Mouse (Mus musculus): Measurements from ENCODE around the gene Noct. TPM values are rescaled to one million over a fixed set of nuclear protein-coding genes. Genes with fewer than 3 reads are reported as not detected.

Noct gene
- total and polyA plus RNA-seq, 3 experiments, result 8.7 to 13.8 (median 12.0) TPM

- no peak for DNase-seq (ENCODE audit: extremely low read depth)
- TF ChIP-seq ZKSCAN1 (IDR thresholded peaks at IDR 0.05; ENCODE audit: borderline replicate concordance, low read depth, low read length), result no peak
- no peak for TF ChIP-seq HCFC1 (IDR thresholded peaks at IDR 0.05; ENCODE audit: low read depth, low read length)
- no peak for TF ChIP-seq JUND (conservative IDR thresholded peaks at IDR 0.05; ENCODE audit: low read depth, low read length)
- no peak for TF ChIP-seq POLR2A (IDR thresholded peaks at IDR 0.05; ENCODE audit: low read depth, low read length)
- no peak for TF ChIP-seq MAX (IDR thresholded peaks at IDR 0.05; ENCODE audit: low read length)
- no peak for TF ChIP-seq UBTF (IDR thresholded peaks at IDR 0.05; ENCODE audit: low read depth, low read length)
- TF ChIP-seq KAT2A (IDR thresholded peaks at IDR 0.05; ENCODE audit: insufficient replicate concordance, low read length), result no peak
- TF ChIP-seq PAX5 (IDR thresholded peaks at IDR 0.05; ENCODE audit: low read length), result no peak
- no peak for TF ChIP-seq GABPA (IDR thresholded peaks at IDR 0.05; ENCODE audit: insufficient replicate concordance, low read depth, low read length)
- no peak for TF ChIP-seq CHD1 (IDR thresholded peaks at IDR 0.05; ENCODE audit: low read depth, low read length)
- no peak for TF ChIP-seq MXI1 (IDR thresholded peaks at IDR 0.05; ENCODE audit: low read depth, low read length)
- TF ChIP-seq TCF12 (IDR thresholded peaks at IDR 0.05; ENCODE audit: low read depth, low read length), result no peak
- no peak for TF ChIP-seq IRF4 (IDR thresholded peaks at IDR 0.05; ENCODE audit: low read depth, low read length)
- no peak for TF ChIP-seq SIN3A (IDR thresholded peaks at IDR 0.05; ENCODE audit: low read length)
- TF ChIP-seq CHD2 (IDR thresholded peaks at IDR 0.05; ENCODE audit: low read length), result no peak
- TF ChIP-seq ZC3H11A (IDR thresholded peaks at IDR 0.05; ENCODE audit: low read depth, low read length), result no peak
- no peak for TF ChIP-seq TBP (conservative IDR thresholded peaks at IDR 0.05; ENCODE audit: low read depth, low read length)
- Histone ChIP-seq H3K9ac (ENCODE audit: insufficient read depth, low read depth) (no peak overlapping the region), H3K4me2 (ENCODE audit: insufficient read depth, low read depth, poor library complexity, severe bottlenecking) (no peak overlapping the region), H3K27me3 (replicated peaks) (no peaks in the 10 kb centered on the region), H3K79me2 (replicated peaks; ENCODE audit: control insufficient read depth, extremely low read depth, insufficient read depth, poor library complexity, severe bottlenecking) (no peaks in the 10 kb centered on the region; the same call in 1 of the 2 replicates), H3K9me3 (replicated peaks; ENCODE audit: low read length) (no peaks in the 10 kb centered on the region), H3K27ac (ENCODE audit: insufficient read depth, low read depth) (peak overlapping the region; percentile 38; the same call in 1 of the 2 replicates), H3K4me3 (replicated peaks in 1 of 3; ENCODE audit: low read depth in 2 of 3, low read length in 2 of 3, poor library complexity in 1 of 3) (peak overlapping the region in 1 of 3 experiments; percentile 15), H3K36me3 (replicated peaks in 1 of 2; ENCODE audit: control insufficient read depth in 1 of 2, insufficient read depth in 1 of 2, low read length in 1 of 2) (peaks cover 28 to 61% of the 10 kb centered on the region in 2 experiments), H3K4me1 (ENCODE audit: control insufficient read depth in 1 of 2, insufficient read depth in 2 of 2) (peaks cover 9 to 24% of the 10 kb centered on the region in 2 experiments)
- dilution Hi-C loops (cut with MboI; ENCODE audit: extremely low pct_ligation_motif_present, extremely low pct_unique_long_range_greater_than_20kb, low sequenced_read_pairs), result no loop called here
- in situ Hi-C loops (cut with MboI; ENCODE audit: low pct_ligation_motif_present, low pct_unique_long_range_greater_than_20kb, low sequenced_read_pairs), result no loop called here
Measured at GRCm38 (mm10) chr3:51247704-51248103, 23.5 kb downstream of the Noct start.

- no peak for TF ChIP-seq ZC3H11A (IDR thresholded peaks at IDR 0.05; ENCODE audit: low read depth, low read length)
- TF ChIP-seq EP300 (IDR thresholded peaks at IDR 0.05; ENCODE audit: low read length), result peak; percentile 56; the same call in 1 of the 2 replicates
- TF ChIP-seq E2F4 (IDR thresholded peaks at IDR 0.05; ENCODE audit: insufficient replicate concordance, low read depth, low read length), result no peak
- no peak for TF ChIP-seq MYC (IDR thresholded peaks at IDR 0.05; ENCODE audit: low read depth, low read length)
- TF ChIP-seq MEF2A (IDR thresholded peaks at IDR 0.05; ENCODE audit: borderline replicate concordance, low read depth, low read length), result peak; percentile 65; the same call in 1 of the 2 replicates
- TF ChIP-seq PAX5 (IDR thresholded peaks at IDR 0.05; ENCODE audit: low read length), result no peak
- no peak for TF ChIP-seq MAX (IDR thresholded peaks at IDR 0.05; ENCODE audit: low read length)
- TF ChIP-seq IRF4 (IDR thresholded peaks at IDR 0.05; ENCODE audit: low read depth, low read length), result peak; percentile 67; the same call in 1 of the 2 replicates
- TF ChIP-seq ZNF384 (IDR thresholded peaks at IDR 0.05; ENCODE audit: low read depth, low read length), result peak; percentile 80
- no peak for TF ChIP-seq ETS1 (conservative IDR thresholded peaks at IDR 0.05; ENCODE audit: low read depth, low read length)
- TF ChIP-seq MXI1 (IDR thresholded peaks at IDR 0.05; ENCODE audit: low read depth, low read length), result no peak
- no peak for TF ChIP-seq ZKSCAN1 (IDR thresholded peaks at IDR 0.05; ENCODE audit: borderline replicate concordance, low read depth, low read length)
- no peak for TF ChIP-seq POLR2AphosphoS2 (IDR thresholded peaks at IDR 0.05; ENCODE audit: low read depth, low read length)
- peak; percentile 77 for TF ChIP-seq TCF12 (IDR thresholded peaks at IDR 0.05; ENCODE audit: low read depth, low read length)
- TF ChIP-seq RCOR1 (conservative IDR thresholded peaks at IDR 0.05; ENCODE audit: low read depth, low read length), result 0 out of 2 replicates have a peak, but pooled peaks have one; percentile 62
- no peak overlapping the region for H3K4me3 ChIP-seq (replicated peaks in 1 of 3; ENCODE audit: low read depth in 2 of 3, low read length in 2 of 3, poor library complexity in 1 of 3)
- H3K79me2 ChIP-seq (replicated peaks; ENCODE audit: control insufficient read depth, extremely low read depth, insufficient read depth, poor library complexity, severe bottlenecking), result no peaks in the 10 kb centered on the region; the same call in 1 of the 2 replicates
- no peaks in the 10 kb centered on the region for H3K27me3 ChIP-seq (replicated peaks)
- peaks cover 37 to 70% of the 10 kb centered on the region in 2 experiments for H3K36me3 ChIP-seq (replicated peaks in 1 of 2; ENCODE audit: control insufficient read depth in 1 of 2, insufficient read depth in 1 of 2, low read length in 1 of 2)
- no peak overlapping the region for H3K9ac ChIP-seq (ENCODE audit: insufficient read depth, low read depth)
- dilution Hi-C loops (cut with MboI; ENCODE audit: extremely low pct_ligation_motif_present, extremely low pct_unique_long_range_greater_than_20kb, low sequenced_read_pairs) (no loop called here), in situ Hi-C loops (cut with MboI; ENCODE audit: low pct_ligation_motif_present, low pct_unique_long_range_greater_than_20kb, low sequenced_read_pairs) (no loop called here)
- no peaks in the 10 kb centered on the region for H3K9me3 ChIP-seq (replicated peaks; ENCODE audit: low read length)
- DNase-seq (ENCODE audit: extremely low read depth), result peak; percentile 45
- no peak overlapping the region for H3K4me2 ChIP-seq (ENCODE audit: insufficient read depth, low read depth, poor library complexity, severe bottlenecking)
- H3K27ac ChIP-seq (ENCODE audit: insufficient read depth, low read depth), result no peak overlapping the region
- H3K4me1 ChIP-seq (ENCODE audit: control insufficient read depth in 1 of 2, insufficient read depth in 2 of 2), result peaks cover 9 to 25% of the 10 kb centered on the region in 2 experiments
Measured at GRCm38 (mm10) chr3:51248600-51248999, 24.4 kb downstream of the Noct start.

All from CH12.LX (cell line).